Mouse (Mus musculus): ENCODE measurements around the gene C130050O18Rik. TPM values are rescaled to one million over a fixed set of nuclear protein-coding genes. Genes with fewer than 3 reads are reported as not detected.
A peak's percentile ranks its signal among the peaks of the same experiment; 100 is the strongest.

The C130050O18Rik gene
- under 1 TPM in 1 of 2 experiments, not detected in 1; 0.33 TPM for total RNA-seq (2021)
- long read RNA-seq, experiment 1, result 0 reads
- long read RNA-seq, experiment 2, result 0 reads

- no peak for DNase-seq (ENCODE audit: low spot score in 2 of 2)
Measured at GRCm38 (mm10) chr5:139404801-139405401, at the start of gene C130050O18Rik. C130050O18Rik (plus strand) TSS chr5:139405280.

DNA sequence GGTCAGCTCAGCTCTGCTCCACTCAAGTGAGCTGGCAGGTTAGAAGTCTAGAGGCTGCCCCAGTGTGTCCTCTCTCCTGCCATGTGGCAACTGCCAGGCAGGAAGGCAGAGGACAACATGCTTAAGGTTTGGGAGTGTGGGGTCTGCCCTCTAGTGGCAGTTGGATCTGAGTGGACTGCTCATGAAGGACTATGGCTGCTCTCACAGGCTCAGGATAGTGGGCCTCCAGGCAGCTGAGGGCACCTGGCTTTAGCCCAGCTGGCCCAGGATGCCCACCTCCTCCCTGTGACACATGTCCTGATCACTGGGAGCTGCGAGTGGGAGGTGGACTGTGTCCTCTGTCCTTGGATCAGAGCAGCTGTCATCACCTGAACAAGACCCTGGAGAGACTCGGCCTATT, 46.4 kb upstream of the C130050O18Rik start:
- no peak for DNase-seq (ENCODE audit: low spot score in 2 of 2)

DNA sequence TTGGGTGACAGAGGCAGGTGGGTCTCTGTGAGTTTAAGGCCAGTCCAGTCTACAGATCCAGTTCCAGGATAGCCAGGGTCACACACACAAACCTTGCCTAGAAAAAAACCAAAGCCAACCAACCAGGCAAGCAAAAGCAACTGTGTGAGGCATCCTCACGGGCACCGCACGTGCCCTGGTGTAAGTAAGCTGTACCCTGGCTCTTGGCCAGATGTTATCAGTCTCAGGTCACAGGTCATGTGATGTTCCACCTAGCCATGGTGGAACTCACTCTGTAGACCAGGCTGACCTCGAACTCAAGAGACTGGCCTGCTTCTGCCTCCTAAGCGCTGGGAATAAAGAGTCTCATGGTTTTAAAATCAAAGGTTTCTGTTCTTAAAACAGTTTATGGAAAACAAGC, 45.8 kb upstream of the C130050O18Rik start:
- DNase-seq (ENCODE audit: low spot score in 2 of 2), result no peak

GRCm38 (mm10) chr5:139363858-139364257, 41.2 kb upstream of the C130050O18Rik start:
- DNase-seq (ENCODE audit: low spot score in 2 of 2), result no peak

DNA sequence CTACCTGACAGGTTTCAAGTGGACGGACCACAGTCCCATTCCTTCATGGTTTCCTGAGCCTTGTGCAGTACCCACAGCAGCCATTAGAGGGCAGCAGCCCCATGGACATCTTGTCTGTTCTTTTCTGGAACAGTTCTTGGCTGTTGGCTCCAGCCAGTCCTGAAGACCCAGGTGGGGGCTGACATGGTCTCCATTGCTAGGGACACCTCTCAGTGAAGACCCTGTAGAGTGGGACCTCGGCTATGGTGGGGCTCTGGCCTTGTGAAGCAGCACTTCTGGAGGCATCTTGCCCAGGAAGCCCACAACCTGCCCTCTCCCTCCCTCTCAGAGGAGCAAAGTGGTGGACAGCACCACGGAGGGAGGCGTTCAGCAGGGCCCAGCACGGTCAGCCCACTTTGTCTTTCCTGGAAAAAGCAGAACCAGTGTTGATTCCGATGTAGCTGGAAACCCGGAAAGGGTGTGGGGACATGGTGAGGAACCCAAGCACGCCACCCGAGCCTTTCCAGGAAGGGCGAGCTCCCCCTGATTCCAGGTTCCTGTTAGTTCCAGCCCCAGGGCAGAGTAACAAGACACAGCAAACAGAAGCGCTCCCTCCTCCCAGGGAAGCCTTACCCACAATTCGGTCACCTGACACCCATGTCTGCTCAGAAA, 40.7 kb upstream of the C130050O18Rik start:
- peak; percentile 86 to 95 for DNase-seq (ENCODE audit: low spot score in 2 of 2)

GRCm38 (mm10) chr5:139364911-139365571, 40.0 kb upstream of the C130050O18Rik start:
- no peak for DNase-seq (ENCODE audit: low spot score in 2 of 2)

DNA sequence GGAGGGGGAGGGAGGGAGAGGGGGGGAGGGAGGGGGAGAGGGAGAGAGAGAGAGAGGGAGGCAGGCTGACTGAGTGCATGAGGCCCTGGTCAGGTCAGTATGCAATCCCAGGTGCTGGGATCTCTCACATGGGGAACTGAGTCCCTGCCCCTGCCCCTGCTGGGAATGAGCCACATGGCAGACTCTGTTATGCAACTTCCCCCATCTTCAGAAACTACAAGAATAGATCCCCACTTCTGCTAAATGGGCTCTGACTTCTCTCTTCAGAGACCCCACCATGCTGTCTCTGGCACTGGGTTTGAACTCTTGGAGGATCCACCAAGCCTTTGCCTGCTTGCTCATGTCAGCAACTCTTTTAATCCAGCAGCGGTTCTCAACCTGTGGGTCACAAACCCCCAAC, 39.3 kb upstream of the C130050O18Rik start:
- no peak for DNase-seq (ENCODE audit: low spot score in 2 of 2)

DNA sequence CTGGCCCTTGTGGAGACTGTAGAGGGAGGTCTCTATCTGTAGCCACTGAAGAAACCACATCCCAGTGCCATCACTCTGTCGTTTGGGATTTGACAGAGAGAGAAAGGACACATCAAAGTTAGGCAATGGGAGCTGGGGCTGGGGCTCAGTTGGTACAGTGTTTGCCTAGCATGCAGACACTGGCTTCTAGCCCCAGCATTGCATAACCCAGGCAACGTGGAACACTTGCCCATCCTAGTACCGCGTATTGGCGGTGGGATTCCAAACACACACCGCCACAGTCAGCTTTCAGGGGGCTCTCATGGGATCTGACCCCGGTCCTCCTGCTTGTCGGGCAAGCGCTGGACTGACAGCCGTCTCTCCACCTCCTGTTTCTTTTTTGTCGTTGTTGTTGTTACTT, 38.6 kb upstream of the C130050O18Rik start:
- DNase-seq (ENCODE audit: low spot score in 2 of 2), result no peak

DNA sequence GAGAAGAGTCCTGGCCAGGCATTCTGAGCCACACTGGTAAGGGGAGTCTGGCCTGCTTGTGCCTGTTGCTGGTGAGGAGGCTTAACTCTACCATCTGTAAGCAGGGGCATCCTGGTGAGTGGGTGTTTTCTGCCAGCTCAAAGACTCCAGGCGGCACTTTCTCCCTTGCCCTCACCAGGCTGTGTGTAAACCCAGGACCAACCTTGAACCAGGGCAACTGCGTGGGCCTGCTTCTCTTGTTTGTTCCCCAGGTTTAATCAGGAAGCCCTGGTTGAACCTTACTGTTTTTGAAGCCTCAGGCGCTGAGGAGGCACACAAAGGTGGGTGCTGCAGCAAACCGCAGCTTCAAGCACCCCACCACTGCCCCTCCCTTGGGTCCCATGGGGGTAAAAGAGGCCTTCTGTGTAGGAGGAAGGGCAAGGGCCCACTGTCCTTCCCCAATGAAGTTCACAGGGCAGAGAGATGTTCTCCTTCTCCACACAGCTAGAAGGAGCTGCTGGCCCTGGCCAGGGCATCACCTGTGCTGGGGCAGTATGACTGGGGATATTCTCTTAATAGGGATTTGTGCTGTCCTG, 37.1 kb upstream of the C130050O18Rik start:
- no peak for DNase-seq (ENCODE audit: low spot score in 2 of 2)

GRCm38 (mm10) chr5:139368638-139369320, 36.3 kb upstream of the C130050O18Rik start:
- DNase-seq (ENCODE audit: low spot score in 2 of 2), result no peak

DNA sequence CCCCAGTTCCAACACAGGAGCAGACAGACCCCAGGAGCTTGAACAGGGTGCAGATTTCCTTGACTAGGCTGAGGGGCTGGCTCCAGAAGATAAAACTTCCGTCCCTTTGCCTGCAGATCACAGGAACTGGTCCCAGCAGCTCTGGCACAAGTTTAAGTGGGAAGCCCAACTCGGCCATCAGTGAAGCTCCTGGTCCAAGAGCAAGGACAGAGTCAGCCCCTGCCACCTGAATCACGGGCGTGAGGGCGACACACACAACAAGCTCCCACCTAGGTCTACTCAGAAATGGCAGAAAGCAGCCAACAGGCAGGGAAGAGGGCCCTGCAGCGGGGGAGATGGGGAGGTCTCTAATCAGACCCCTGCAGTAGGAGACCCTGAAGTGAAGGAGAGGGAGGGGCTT, 34.7 kb upstream of the C130050O18Rik start:
- DNase-seq (ENCODE audit: low spot score in 2 of 2), result no peak

- DNase-seq (ENCODE audit: low spot score in 2 of 2), result no peak
Measured at GRCm38 (mm10) chr5:139371118-139371517, 34.0 kb upstream of the C130050O18Rik start.

- DNase-seq (ENCODE audit: low spot score in 2 of 2), result peak; percentile 84 to 90
Measured at GRCm38 (mm10) chr5:139371631-139372401, 33.3 kb upstream of the C130050O18Rik start.

GRCm38 (mm10) chr5:139373126-139373525, 32.0 kb upstream of the C130050O18Rik start:
- no peak for DNase-seq (ENCODE audit: low spot score in 2 of 2)

- DNase-seq (ENCODE audit: low spot score in 2 of 2), result no peak
Measured at GRCm38 (mm10) chr5:139373889-139374444, 31.1 kb upstream of the C130050O18Rik start.

DNA sequence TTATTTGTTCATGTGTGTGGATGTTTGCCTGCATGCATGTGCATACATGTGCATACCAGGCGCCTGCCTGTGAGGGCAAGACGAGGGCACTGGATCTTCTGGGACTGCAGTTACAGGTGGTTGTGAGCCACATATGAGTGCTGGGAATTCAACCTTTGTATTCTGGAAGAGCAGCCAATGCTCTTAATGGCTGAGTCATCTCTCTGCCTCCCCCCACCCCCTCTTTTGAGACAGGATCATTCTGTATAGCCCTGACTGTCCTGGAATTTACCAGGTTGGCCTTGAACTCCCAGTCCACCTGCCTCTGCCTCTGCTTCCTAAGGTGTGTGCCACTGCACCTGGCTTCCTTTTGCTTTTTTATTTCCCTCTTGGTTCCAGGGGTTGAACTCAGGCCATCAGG, 30.2 kb upstream of the C130050O18Rik start:
- DNase-seq (ENCODE audit: low spot score in 2 of 2), result no peak

DNA sequence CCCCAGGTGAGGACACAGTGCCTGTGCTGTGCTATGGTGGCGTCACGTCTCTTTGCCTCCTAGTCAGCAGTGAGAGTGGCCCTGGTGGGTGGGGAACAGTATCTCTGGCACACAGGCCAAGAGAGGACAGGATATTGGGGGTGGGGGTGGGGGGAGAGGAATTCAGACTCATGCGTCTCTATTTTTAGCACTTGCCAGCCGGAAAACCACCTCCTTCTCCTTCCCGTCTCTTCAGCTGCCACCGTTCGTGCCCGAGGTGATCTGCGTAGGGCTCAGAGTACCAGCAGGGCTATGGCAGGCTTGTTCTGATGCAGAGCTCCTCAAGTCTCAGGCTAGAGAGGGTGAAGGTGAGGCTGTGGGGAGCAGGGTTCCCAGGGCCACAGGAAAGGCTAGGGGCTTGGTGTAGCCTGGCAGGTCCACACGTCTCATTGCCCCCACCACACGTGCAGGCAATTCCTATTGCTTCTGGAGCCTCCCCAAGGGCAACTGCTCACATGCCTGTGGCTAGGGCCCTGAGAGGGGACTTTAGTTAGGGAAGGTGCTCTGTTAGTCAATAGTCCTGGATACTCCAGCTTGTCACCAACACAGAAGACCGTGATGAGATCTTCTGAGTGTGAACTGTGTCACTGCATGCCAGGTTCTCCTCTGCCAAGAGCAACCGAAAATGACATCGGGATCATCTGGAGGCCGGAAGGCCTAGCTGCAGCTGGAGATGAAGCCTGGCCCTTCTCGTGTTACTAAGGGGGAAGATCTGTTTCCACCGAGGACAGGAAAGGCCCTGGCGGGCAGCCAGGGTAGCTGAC, 27.4 kb upstream of the C130050O18Rik start, which contains the start of gene Gpr146:
Gene Gpr146 (plus strand): TSS at position 230 of the 803 bp plus-strand sequence.
- no peak for DNase-seq (ENCODE audit: low spot score in 2 of 2)

- no peak for DNase-seq (ENCODE audit: low spot score in 2 of 2)
Measured at GRCm38 (mm10) chr5:139378271-139378556, 26.9 kb upstream of the C130050O18Rik start.

GRCm38 (mm10) chr5:139378986-139379629, 26.0 kb upstream of the C130050O18Rik start:
- no peak for DNase-seq (ENCODE audit: low spot score in 2 of 2)

Data from left cerebral cortex, adult 18-20 months (tissue).